Mouse (Mus musculus): Measurements from ENCODE around the gene Smarcad1. TPM values are rescaled to one million over a fixed set of nuclear protein-coding genes. Genes with fewer than 3 reads are reported as not detected.
"Not testable (repeated sequence)": the region's sequence is repeated elsewhere in the genome, so short reads cannot be mapped to it uniquely, and the experiment has no call there.

Gene Smarcad1
- 95.7 and 104 TPM in 2 replicates for polyA plus RNA-seq (2014; fragmentation: Nextera tagmentation; extraction: Ambion mirVana)

GRCm38 (mm10) chr6:65042491-65043171, at the start of gene Smarcad1:
Gene Smarcad1, plus strand, starts transcription at chr6:65042583.
- H3K4me3 ChIP-seq (ENCODE audit: low read depth, low read length): peak within 1 kb of the TSS; percentile 82
- peaks cover 27% of the 10 kb centered on the region for H3K36me3 ChIP-seq (ENCODE audit: control insufficient read depth, insufficient read depth, low read length)
- H3K27ac ChIP-seq (ENCODE audit: low read length): peak within 1 kb of the TSS; percentile 97
- H3K4me1 ChIP-seq (ENCODE audit: control insufficient read depth, insufficient read depth, low read length): peaks cover 4% of the 10 kb centered on the region
- WGBS: 0% methylated on average over 76 of the region's 81 CpGs
- no peaks in the 10 kb centered on the region for H3K27me3 ChIP-seq (ENCODE audit: control insufficient read depth, insufficient read depth, low read length)
- H3K4me2 ChIP-seq (replicated peaks; ENCODE audit: low read depth, low read length): peak within 1 kb of the TSS; percentile 74
- no peaks in the 10 kb centered on the region for H3K9me3 ChIP-seq (ENCODE audit: control insufficient read depth, low read depth, low read length)
- peak within 1 kb of the TSS; percentile 98 for H3K9ac ChIP-seq (replicated peaks; ENCODE audit: low read depth, low read length)
- peak; percentile 95 for ATAC-seq (ENCODE audit: insufficient number of reproducible peaks, insufficient read depth, low FRiP score, low read depth)

- H3K4me2 ChIP-seq (replicated peaks; ENCODE audit: low read depth, low read length): no peak overlapping the region
- H3K4me3 ChIP-seq (ENCODE audit: low read depth, low read length): no peak overlapping the region
- H3K4me1 ChIP-seq (ENCODE audit: control insufficient read depth, insufficient read depth, low read length): no peaks in the 10 kb centered on the region
- no peaks in the 10 kb centered on the region for H3K36me3 ChIP-seq (ENCODE audit: control insufficient read depth, insufficient read depth, low read length)
- no peak for ATAC-seq (ENCODE audit: insufficient number of reproducible peaks, insufficient read depth, low FRiP score, low read depth)
- 37% methylated on average over 13 of the region's 13 CpGs for WGBS
- H3K9me3 ChIP-seq (ENCODE audit: control insufficient read depth, low read depth, low read length): no peaks in the 10 kb centered on the region
- H3K9ac ChIP-seq (replicated peaks; ENCODE audit: low read depth, low read length): no peak overlapping the region
- no peak overlapping the region for H3K27ac ChIP-seq (ENCODE audit: low read length)
- no peaks in the 10 kb centered on the region for H3K27me3 ChIP-seq (ENCODE audit: control insufficient read depth, insufficient read depth, low read length)
These were observed 45.5 kb upstream of the Smarcad1 start for GRCm38 (mm10) chr6:64996824-64997421.

DNA sequence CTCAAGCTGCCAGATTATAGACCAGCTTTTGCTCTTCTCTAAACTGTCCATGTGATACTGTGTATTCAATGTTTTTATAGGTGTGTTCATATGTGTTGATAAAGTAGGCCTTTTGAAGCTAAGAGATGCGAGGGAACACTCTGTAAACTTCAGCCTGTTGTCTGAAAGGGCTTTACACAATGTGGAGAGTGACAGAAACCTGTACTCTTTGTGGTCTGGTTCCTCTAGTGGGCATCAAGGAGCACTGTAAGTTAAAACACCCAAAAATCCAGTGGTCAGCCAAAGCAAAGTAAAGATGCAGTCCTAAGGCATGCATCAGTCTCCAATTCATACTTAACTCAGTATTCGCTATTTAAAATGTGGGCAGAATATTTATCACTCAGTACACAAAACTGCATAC, 44.6 kb upstream of the Smarcad1 start:
- H3K9ac ChIP-seq (replicated peaks; ENCODE audit: low read depth, low read length): no peak overlapping the region
- H3K36me3 ChIP-seq (ENCODE audit: control insufficient read depth, insufficient read depth, low read length): no peaks in the 10 kb centered on the region
- no peak overlapping the region for H3K4me2 ChIP-seq (replicated peaks; ENCODE audit: low read depth, low read length)
- no peaks in the 10 kb centered on the region for H3K4me1 ChIP-seq (ENCODE audit: control insufficient read depth, insufficient read depth, low read length)
- H3K9me3 ChIP-seq (ENCODE audit: control insufficient read depth, low read depth, low read length): no peaks in the 10 kb centered on the region
- ATAC-seq (ENCODE audit: insufficient number of reproducible peaks, insufficient read depth, low FRiP score, low read depth): no peak
- no peaks in the 10 kb centered on the region for H3K27me3 ChIP-seq (ENCODE audit: control insufficient read depth, insufficient read depth, low read length)
- 73% methylated on average over 2 of the region's 2 CpGs for WGBS
- no peak overlapping the region for H3K27ac ChIP-seq (ENCODE audit: low read length)
- H3K4me3 ChIP-seq (ENCODE audit: low read depth, low read length): no peak overlapping the region

DNA sequence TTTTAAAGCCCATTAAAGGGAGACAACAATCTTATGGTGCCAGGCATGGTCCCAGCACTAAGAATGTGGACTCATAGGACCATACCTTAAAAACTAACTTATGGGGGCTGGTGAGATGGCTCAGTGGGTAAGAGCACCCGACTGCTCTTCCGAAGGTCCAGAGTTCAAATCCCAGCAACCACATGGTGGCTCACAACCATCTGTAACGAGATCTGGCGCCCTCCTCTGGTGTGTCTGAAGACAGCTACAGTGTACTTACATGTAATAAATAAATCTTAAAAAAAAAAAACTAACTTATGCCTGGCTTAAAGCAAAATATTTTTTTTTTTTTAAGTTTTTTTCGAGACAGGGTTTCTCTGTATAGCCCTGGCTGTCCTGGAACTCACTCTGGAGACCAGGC, 41.6 kb upstream of the Smarcad1 start:
- not testable (repeated sequence) for H3K4me2 ChIP-seq (replicated peaks; ENCODE audit: low read depth, low read length); ATAC-seq (ENCODE audit: insufficient number of reproducible peaks, insufficient read depth, low FRiP score, low read depth); H3K4me1 ChIP-seq (ENCODE audit: control insufficient read depth, insufficient read depth, low read length); H3K27me3 ChIP-seq (ENCODE audit: control insufficient read depth, insufficient read depth, low read length); H3K9ac ChIP-seq (replicated peaks; ENCODE audit: low read depth, low read length); H3K27ac ChIP-seq (ENCODE audit: low read length); H3K4me3 ChIP-seq (ENCODE audit: low read depth, low read length); H3K9me3 ChIP-seq (ENCODE audit: control insufficient read depth, low read depth, low read length); H3K36me3 ChIP-seq (ENCODE audit: control insufficient read depth, insufficient read depth, low read length)
- WGBS: 74% methylated on average over 5 of the region's 5 CpGs

DNA sequence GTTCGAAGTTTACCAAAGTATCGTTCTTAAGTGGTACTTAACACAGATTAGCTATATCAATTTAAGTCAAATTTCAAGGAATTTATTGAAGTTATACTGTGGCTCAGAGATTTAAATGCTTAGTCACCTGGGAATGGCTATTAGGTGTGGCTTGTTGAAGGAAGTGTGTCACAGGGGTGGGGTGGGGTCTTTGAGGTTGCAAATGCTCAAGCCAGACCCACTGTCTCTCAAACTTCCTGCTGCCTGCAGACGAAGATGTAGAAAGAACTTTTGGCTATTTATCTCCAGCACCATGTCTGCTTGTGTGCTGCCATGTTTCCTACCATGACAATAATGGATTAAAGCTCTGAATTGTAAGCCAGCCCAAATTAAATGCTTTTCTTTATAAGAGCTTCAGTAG, 40.2 kb upstream of the Smarcad1 start:
- Histone ChIP-seq H3K4me3 (ENCODE audit: low read depth, low read length) (no peak overlapping the region), H3K9me3 (ENCODE audit: control insufficient read depth, low read depth, low read length) (no peaks in the 10 kb centered on the region), H3K27me3 (ENCODE audit: control insufficient read depth, insufficient read depth, low read length) (no peaks in the 10 kb centered on the region), H3K36me3 (ENCODE audit: control insufficient read depth, insufficient read depth, low read length) (no peaks in the 10 kb centered on the region), H3K4me1 (ENCODE audit: control insufficient read depth, insufficient read depth, low read length) (no peaks in the 10 kb centered on the region), H3K4me2 (replicated peaks; ENCODE audit: low read depth, low read length) (no peak overlapping the region), H3K9ac (replicated peaks; ENCODE audit: low read depth, low read length) (no peak overlapping the region), H3K27ac (ENCODE audit: low read length) (no peak overlapping the region)
- no peak for ATAC-seq (ENCODE audit: insufficient number of reproducible peaks, insufficient read depth, low FRiP score, low read depth)
- WGBS: 74% methylated on average over 3 of the region's 3 CpGs

GRCm38 (mm10) chr6:65008836-65009235, 33.5 kb upstream of the Smarcad1 start:
- H3K4me3 ChIP-seq (ENCODE audit: low read depth, low read length): no peak overlapping the region
- H3K36me3 ChIP-seq (ENCODE audit: control insufficient read depth, insufficient read depth, low read length): no peaks in the 10 kb centered on the region
- H3K27me3 ChIP-seq (ENCODE audit: control insufficient read depth, insufficient read depth, low read length): no peaks in the 10 kb centered on the region
- no peak overlapping the region for H3K9ac ChIP-seq (replicated peaks; ENCODE audit: low read depth, low read length)
- 27% methylated on average over 5 of the region's 5 CpGs for WGBS
- H3K4me2 ChIP-seq (replicated peaks; ENCODE audit: low read depth, low read length): no peak overlapping the region
- H3K9me3 ChIP-seq (ENCODE audit: control insufficient read depth, low read depth, low read length): no peaks in the 10 kb centered on the region
- H3K27ac ChIP-seq (ENCODE audit: low read length): no peak overlapping the region
- no peak for ATAC-seq (ENCODE audit: insufficient number of reproducible peaks, insufficient read depth, low FRiP score, low read depth)
- no peaks in the 10 kb centered on the region for H3K4me1 ChIP-seq (ENCODE audit: control insufficient read depth, insufficient read depth, low read length)

DNA sequence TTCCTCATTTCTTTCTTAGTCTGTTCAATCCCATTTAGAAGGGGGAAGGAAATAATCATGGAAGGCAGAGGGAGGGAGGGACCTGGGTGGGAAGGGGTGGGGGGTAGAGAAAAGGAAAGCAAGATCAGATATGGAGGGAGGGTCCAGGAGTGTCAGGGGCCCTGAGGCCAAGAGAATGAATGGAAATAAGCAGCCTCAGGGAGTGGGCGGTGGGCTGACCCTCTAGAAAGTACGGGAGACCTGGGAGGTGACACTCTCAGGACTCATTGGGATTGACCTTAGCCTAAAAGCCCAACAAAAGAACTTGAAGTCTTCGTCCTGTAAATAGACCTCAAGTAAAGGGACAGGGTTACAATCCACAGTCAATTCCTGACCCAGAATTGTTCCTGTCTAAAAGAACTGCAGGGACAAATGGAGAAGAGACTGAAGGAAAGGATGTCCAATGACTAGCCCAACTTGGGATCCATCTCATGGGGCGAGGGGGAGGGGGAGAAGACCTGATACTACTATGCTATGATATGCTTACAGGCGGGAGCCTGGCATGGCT, 30.9 kb upstream of the Smarcad1 start:
- ATAC-seq (ENCODE audit: insufficient number of reproducible peaks, insufficient read depth, low FRiP score, low read depth): no peak
- WGBS: 81% methylated on average over 5 of the region's 5 CpGs
- Histone ChIP-seq H3K27ac (ENCODE audit: low read length) (no peak overlapping the region), H3K36me3 (ENCODE audit: control insufficient read depth, insufficient read depth, low read length) (no peaks in the 10 kb centered on the region), H3K4me3 (ENCODE audit: low read depth, low read length) (no peak overlapping the region), H3K4me2 (replicated peaks; ENCODE audit: low read depth, low read length) (no peak overlapping the region), H3K27me3 (ENCODE audit: control insufficient read depth, insufficient read depth, low read length) (no peaks in the 10 kb centered on the region), H3K4me1 (ENCODE audit: control insufficient read depth, insufficient read depth, low read length) (no peaks in the 10 kb centered on the region), H3K9me3 (ENCODE audit: control insufficient read depth, low read depth, low read length) (no peaks in the 10 kb centered on the region), H3K9ac (replicated peaks; ENCODE audit: low read depth, low read length) (no peak overlapping the region)

GRCm38 (mm10) chr6:65012142-65012541, 30.2 kb upstream of the Smarcad1 start:
- no peak overlapping the region for H3K4me2 ChIP-seq (replicated peaks; ENCODE audit: low read depth, low read length)
- 0 out of 2 replicates have a peak, but pooled peaks have one; percentile 18 for ATAC-seq (ENCODE audit: insufficient number of reproducible peaks, insufficient read depth, low FRiP score, low read depth)

More at GRCm38 (mm10) chr6:65012142-65012541, 30.2 kb upstream of the Smarcad1 start:
- Histone ChIP-seq H3K27ac (ENCODE audit: low read length) (no peak overlapping the region), H3K36me3 (ENCODE audit: control insufficient read depth, insufficient read depth, low read length) (no peaks in the 10 kb centered on the region), H3K9ac (replicated peaks; ENCODE audit: low read depth, low read length) (no peak overlapping the region), H3K9me3 (ENCODE audit: control insufficient read depth, low read depth, low read length) (no peaks in the 10 kb centered on the region), H3K4me1 (ENCODE audit: control insufficient read depth, insufficient read depth, low read length) (no peaks in the 10 kb centered on the region), H3K4me3 (ENCODE audit: low read depth, low read length) (no peak overlapping the region), H3K27me3 (ENCODE audit: control insufficient read depth, insufficient read depth, low read length) (no peaks in the 10 kb centered on the region)
- WGBS: 84% methylated on average over 2 of the region's 2 CpGs
